Mouse (Mus musculus): ENCODE data around the gene Ror2. TPM values are rescaled to one million over a fixed set of nuclear protein-coding genes. Genes with fewer than 3 reads are reported as not detected.

Gene Ror2
- total and polyA plus RNA-seq, 2 experiments = 0.06 TPM; not detected in 1

DNA sequence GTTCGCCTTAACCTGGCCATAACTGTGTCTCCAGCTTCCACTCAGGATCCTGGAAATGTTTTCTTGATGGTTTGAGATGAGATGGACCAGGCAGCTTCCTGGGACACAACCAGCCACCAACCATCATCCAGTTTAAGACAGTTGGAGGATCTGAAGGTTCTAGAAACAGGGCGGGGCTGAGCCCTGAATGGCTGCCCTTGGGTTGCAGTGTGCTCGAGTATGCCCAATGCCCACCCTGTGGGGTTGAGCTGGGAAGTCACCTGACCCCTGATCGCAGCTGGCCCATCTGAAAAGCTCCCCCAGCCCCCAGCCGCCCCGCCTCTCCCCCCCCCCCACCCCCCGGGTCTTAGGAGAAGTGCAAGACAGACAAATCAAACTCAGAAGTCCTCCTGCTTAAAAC lies 89.2 kb downstream of the Ror2 start:
- Histone ChIP-seq H3K79me2 (ENCODE audit: control insufficient read depth, insufficient read depth, low read length) (no peaks in the 10 kb centered on the region), H3K27me3 (ENCODE audit: control insufficient read depth, insufficient read depth, low read length) (0 out of 2 replicates have a peak, but pooled peaks cover 3% of the 10 kb centered on the region), H3K4me1 (ENCODE audit: control insufficient read depth, insufficient read depth, low read length) (no peaks in the 10 kb centered on the region), H3K27ac (replicated peaks; ENCODE audit: insufficient read depth, low read depth, low read length) (no peak overlapping the region), H3K9ac (ENCODE audit: low read depth, low read length) (no peak overlapping the region), H3K36me3 (ENCODE audit: control insufficient read depth, insufficient read depth, low read length) (no peaks in the 10 kb centered on the region), H3K4me3 (ENCODE audit: insufficient read depth, low read depth, low read length) (no peak overlapping the region)
- 71% methylated on average over 7 of the region's 7 CpGs for WGBS
- TF ChIP-seq CTCF (IDR thresholded peaks at IDR 0.05; ENCODE audit: low read depth, low read length) (no peak), POLR2A (IDR thresholded peaks at IDR 0.05; ENCODE audit: extremely low read depth, insufficient read depth, low read length) (no peak)
- no peak for DNase-seq (ENCODE audit: extremely low read depth, low read depth, low spot score)

DNA sequence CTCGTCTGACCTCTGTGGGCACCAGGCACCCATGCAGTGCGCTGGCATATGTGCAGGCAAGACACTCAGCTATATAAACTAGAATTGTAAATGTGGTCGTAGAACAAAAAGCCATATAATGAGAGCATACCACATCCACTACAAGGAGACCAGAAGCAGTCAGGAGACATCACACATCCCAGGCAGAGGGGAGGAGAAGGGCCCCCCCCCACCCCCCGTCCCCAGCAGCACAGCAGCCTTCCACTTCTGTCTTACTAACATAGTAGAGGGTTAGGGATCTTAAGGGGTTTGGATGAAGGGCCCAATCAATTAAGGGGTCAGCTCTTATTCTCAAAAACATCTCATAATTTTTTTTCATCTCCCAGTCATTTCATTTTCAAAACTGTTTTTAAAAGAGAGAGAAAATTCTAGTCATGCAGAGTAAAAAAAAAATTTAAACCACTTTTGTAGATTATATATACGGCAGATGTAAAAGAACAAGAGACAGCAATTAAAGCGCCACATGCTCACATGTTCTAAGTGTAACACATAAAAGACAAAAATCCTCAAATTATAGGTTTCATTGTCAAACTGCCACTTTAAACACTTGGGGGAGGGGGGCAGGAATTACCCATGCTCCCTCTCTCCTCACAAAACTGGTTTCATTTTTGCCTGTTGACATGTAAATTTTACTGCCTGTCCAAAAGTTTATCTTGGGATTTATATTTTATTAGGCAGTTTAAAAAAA lies 89.8 kb downstream of the Ror2 start:
- Histone ChIP-seq H3K9ac (ENCODE audit: low read depth, low read length) (no peak overlapping the region), H3K4me1 (ENCODE audit: control insufficient read depth, insufficient read depth, low read length) (no peaks in the 10 kb centered on the region), H3K4me3 (ENCODE audit: insufficient read depth, low read depth, low read length) (no peak overlapping the region), H3K27me3 (ENCODE audit: control insufficient read depth, insufficient read depth, low read length) (no peaks in the 10 kb centered on the region), H3K36me3 (ENCODE audit: control insufficient read depth, insufficient read depth, low read length) (no peaks in the 10 kb centered on the region), H3K27ac (replicated peaks; ENCODE audit: insufficient read depth, low read depth, low read length) (no peak overlapping the region), H3K79me2 (ENCODE audit: control insufficient read depth, insufficient read depth, low read length) (no peaks in the 10 kb centered on the region)
- WGBS = 83% methylated on average over 6 of the region's 6 CpGs
- no peak for TF ChIP-seq CTCF (IDR thresholded peaks at IDR 0.05; ENCODE audit: low read depth, low read length)
- TF ChIP-seq POLR2A (IDR thresholded peaks at IDR 0.05; ENCODE audit: extremely low read depth, insufficient read depth, low read length) = no peak
- no peak for DNase-seq (ENCODE audit: extremely low read depth, low read depth, low spot score)

DNA sequence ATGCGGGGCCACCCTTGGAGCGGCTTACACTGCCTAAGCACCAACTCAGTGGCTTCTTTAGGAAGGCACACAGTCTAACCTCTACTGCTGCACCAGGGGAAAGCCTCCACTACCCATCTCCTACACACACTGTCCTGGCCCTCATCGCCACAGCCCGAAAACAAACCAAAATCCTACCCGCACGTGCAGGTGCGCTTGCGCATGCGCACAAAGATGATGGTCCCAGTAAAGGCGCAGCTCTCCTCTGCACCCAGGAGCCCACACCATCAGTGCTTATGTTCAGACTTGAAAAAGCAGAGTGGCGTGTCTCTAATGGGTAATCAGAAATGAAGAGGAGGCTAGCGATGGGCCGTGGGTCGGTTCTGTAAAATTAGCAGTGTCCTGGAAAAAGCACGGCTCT lies 91.6 kb downstream of the Ror2 start:
- TF ChIP-seq POLR2A (IDR thresholded peaks at IDR 0.05; ENCODE audit: extremely low read depth, insufficient read depth, low read length) = no peak
- TF ChIP-seq CTCF (IDR thresholded peaks at IDR 0.05; ENCODE audit: low read depth, low read length) = no peak
- no peak overlapping the region for H3K9ac ChIP-seq (ENCODE audit: low read depth, low read length)
- no peaks in the 10 kb centered on the region for H3K36me3 ChIP-seq (ENCODE audit: control insufficient read depth, insufficient read depth, low read length)
- no peaks in the 10 kb centered on the region for H3K79me2 ChIP-seq (ENCODE audit: control insufficient read depth, insufficient read depth, low read length)
- DNase-seq (ENCODE audit: extremely low read depth, low read depth, low spot score) = no peak
- WGBS = 89% methylated on average over 15 of the region's 15 CpGs
- no peaks in the 10 kb centered on the region for H3K4me1 ChIP-seq (ENCODE audit: control insufficient read depth, insufficient read depth, low read length)
- no peaks in the 10 kb centered on the region for H3K27me3 ChIP-seq (ENCODE audit: control insufficient read depth, insufficient read depth, low read length)
- no peak overlapping the region for H3K27ac ChIP-seq (replicated peaks; ENCODE audit: insufficient read depth, low read depth, low read length)
- no peak overlapping the region for H3K4me3 ChIP-seq (ENCODE audit: insufficient read depth, low read depth, low read length)

DNA sequence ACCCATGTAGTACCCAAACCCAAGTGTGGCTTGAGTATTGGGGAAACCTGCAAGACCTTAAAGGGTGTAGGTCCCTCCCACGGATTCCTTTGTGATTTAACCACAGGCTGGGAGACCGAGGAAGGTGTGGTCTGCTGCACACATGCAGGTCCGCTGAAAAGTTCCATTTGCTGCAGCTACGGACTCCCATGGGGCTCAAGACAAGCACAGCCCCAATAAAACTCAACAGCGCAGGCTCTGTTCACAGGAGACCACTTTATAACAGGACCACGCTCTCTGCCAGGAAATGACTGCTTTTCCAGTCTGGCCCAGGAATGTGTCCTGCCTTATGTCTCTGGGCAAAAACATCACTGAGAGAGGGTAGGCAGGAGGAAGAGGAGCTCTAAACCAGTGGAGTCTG lies 92.2 kb downstream of the Ror2 start:
- H3K4me3 ChIP-seq (ENCODE audit: insufficient read depth, low read depth, low read length) = no peak overlapping the region
- H3K79me2 ChIP-seq (ENCODE audit: control insufficient read depth, insufficient read depth, low read length) = no peaks in the 10 kb centered on the region
- DNase-seq (ENCODE audit: extremely low read depth, low read depth, low spot score) = no peak
- H3K36me3 ChIP-seq (ENCODE audit: control insufficient read depth, insufficient read depth, low read length) = no peaks in the 10 kb centered on the region
- no peaks in the 10 kb centered on the region for H3K4me1 ChIP-seq (ENCODE audit: control insufficient read depth, insufficient read depth, low read length)
- H3K9ac ChIP-seq (ENCODE audit: low read depth, low read length) = no peak overlapping the region
- H3K27me3 ChIP-seq (ENCODE audit: control insufficient read depth, insufficient read depth, low read length) = no peaks in the 10 kb centered on the region
- no peak overlapping the region for H3K27ac ChIP-seq (replicated peaks; ENCODE audit: insufficient read depth, low read depth, low read length)
- TF ChIP-seq POLR2A (IDR thresholded peaks at IDR 0.05; ENCODE audit: extremely low read depth, insufficient read depth, low read length) (no peak), CTCF (IDR thresholded peaks at IDR 0.05; ENCODE audit: low read depth, low read length) (no peak)
- WGBS = 79% methylated on average over 6 of the region's 6 CpGs

DNA sequence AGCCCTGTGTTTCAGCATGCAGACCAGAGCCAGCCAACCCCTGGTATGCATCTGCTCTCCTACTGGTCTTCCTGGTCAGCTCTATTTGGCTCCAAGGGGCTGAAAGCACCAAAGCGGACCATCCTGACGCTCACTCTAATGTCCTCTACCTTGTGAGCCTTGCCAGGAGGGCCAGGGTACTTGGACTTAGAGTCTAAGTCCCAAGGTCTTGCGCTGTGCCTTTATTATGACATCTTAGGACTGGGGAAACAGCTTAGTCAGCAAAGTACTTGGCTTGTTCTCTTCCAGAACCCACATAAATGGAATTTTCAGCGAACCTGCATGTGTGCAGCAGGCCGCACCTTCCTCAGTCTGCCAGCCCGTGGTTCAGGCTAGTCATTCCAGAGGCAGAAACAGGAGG lies 93.6 kb downstream of the Ror2 start:
- no peaks in the 10 kb centered on the region for H3K4me1 ChIP-seq (ENCODE audit: control insufficient read depth, insufficient read depth, low read length)
- H3K36me3 ChIP-seq (ENCODE audit: control insufficient read depth, insufficient read depth, low read length) = no peaks in the 10 kb centered on the region
- no peak overlapping the region for H3K4me3 ChIP-seq (ENCODE audit: insufficient read depth, low read depth, low read length)
- no peak overlapping the region for H3K27ac ChIP-seq (replicated peaks; ENCODE audit: insufficient read depth, low read depth, low read length)
- TF ChIP-seq CTCF (IDR thresholded peaks at IDR 0.05; ENCODE audit: low read depth, low read length) = no peak
- no peak for TF ChIP-seq POLR2A (IDR thresholded peaks at IDR 0.05; ENCODE audit: extremely low read depth, insufficient read depth, low read length)
- no peak for DNase-seq (ENCODE audit: extremely low read depth, low read depth, low spot score)
- no peaks in the 10 kb centered on the region for H3K27me3 ChIP-seq (ENCODE audit: control insufficient read depth, insufficient read depth, low read length)
- WGBS = 90% methylated on average over 6 of the region's 6 CpGs
- no peak overlapping the region for H3K9ac ChIP-seq (ENCODE audit: low read depth, low read length)
- H3K79me2 ChIP-seq (ENCODE audit: control insufficient read depth, insufficient read depth, low read length) = no peaks in the 10 kb centered on the region

DNA sequence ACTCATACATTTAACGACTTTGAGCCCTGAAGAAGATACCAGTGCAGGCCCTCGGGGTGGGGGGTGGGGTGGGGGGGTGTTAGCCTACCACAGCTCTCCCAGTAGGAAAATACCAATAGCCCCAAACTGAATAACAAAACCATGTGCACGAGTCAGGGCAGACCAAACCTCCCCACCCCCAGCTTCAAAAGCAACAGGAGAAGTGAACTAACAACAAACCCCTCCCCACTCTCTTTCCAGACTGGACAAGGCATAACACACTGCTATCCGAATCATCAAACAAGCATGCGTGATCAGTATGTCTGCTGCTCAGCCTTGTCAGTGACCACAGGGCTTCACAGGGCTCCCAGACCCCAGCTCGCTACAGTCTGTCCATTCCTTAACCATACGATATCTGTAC lies 94.3 kb downstream of the Ror2 start:
- no peak for DNase-seq (ENCODE audit: extremely low read depth, low read depth, low spot score)
- no peak for TF ChIP-seq CTCF (IDR thresholded peaks at IDR 0.05; ENCODE audit: low read depth, low read length)
- no peak for TF ChIP-seq POLR2A (IDR thresholded peaks at IDR 0.05; ENCODE audit: extremely low read depth, insufficient read depth, low read length)
- no peaks in the 10 kb centered on the region for H3K36me3 ChIP-seq (ENCODE audit: control insufficient read depth, insufficient read depth, low read length)
- H3K9ac ChIP-seq (ENCODE audit: low read depth, low read length) = no peak overlapping the region
- H3K79me2 ChIP-seq (ENCODE audit: control insufficient read depth, insufficient read depth, low read length) = no peaks in the 10 kb centered on the region
- H3K27ac ChIP-seq (replicated peaks; ENCODE audit: insufficient read depth, low read depth, low read length) = no peak overlapping the region
- no peaks in the 10 kb centered on the region for H3K27me3 ChIP-seq (ENCODE audit: control insufficient read depth, insufficient read depth, low read length)
- 71% methylated on average over 7 of the region's 7 CpGs for WGBS
- no peak overlapping the region for H3K4me3 ChIP-seq (ENCODE audit: insufficient read depth, low read depth, low read length)
- no peaks in the 10 kb centered on the region for H3K4me1 ChIP-seq (ENCODE audit: control insufficient read depth, insufficient read depth, low read length)

All from liver, adult 2 months (tissue).